Mouse (Mus musculus): Measurements from ENCODE around the gene Syn3.
"Not testable (repeated sequence)": the region's sequence is repeated elsewhere in the genome, so short reads cannot be mapped to it uniquely, and the experiment has no call there.

Syn3 gene

DNA sequence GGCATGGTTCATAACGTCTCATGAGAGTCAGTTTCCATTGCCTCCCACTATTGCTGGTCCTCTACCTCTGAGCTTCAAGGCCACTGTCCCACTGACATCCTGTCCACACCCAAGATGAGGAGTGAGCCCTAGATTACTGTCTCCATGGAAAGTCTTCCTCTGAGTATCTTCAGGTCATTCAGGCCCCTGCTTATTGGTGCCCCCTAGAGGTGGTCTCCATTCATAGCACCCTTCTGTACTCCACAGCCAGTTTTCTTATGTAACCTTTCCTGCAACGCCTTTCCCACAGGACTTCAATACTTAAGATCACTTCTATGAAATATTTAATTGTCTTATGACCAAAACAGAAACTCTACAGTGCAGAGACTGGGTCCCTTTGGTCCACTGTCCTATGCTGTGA, 80.4 kb downstream of the Syn3 start:
- DNase-seq (ENCODE audit: low spot score in 2 of 2), result no peak

- peak; percentile 38 to 50 for DNase-seq (ENCODE audit: low spot score in 2 of 2)
Observed at GRCm38 (mm10) chr10:86416806-86417205, 81.9 kb downstream of the Syn3 start.

- DNase-seq (ENCODE audit: low spot score in 2 of 2), result no peak
Observed at GRCm38 (mm10) chr10:86410868-86411267, 87.8 kb downstream of the Syn3 start.

DNA sequence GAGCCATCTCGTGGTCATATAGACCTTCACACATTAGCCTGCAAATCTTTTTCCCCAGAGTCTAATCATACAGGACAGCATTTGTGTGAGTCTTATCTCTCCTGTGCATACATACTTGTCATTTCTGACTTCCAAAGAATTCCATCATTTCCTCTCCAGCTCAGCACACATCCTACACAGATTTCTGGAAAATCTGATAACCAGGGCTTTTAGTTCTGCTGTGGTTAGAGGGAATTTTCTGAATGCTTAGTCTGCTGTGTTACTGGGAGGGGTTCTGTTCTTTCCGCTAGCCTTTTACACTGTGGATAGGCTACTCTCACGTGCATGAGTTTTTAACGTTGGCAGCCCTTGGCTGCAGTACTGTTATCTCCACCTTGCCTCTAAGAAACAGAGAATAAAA, 91.7 kb downstream of the Syn3 start:
- DNase-seq (ENCODE audit: low spot score in 2 of 2), result no peak

GRCm38 (mm10) chr10:86398347-86398720, 100.4 kb downstream of the Syn3 start:
- no peak for DNase-seq (ENCODE audit: low spot score in 2 of 2)

GRCm38 (mm10) chr10:86397577-86398346, 100.9 kb downstream of the Syn3 start:
- DNase-seq (ENCODE audit: low spot score in 2 of 2), result no peak

GRCm38 (mm10) chr10:86392399-86392798, 106.3 kb downstream of the Syn3 start:
- no peak for DNase-seq (ENCODE audit: low spot score in 2 of 2)

GRCm38 (mm10) chr10:86389913-86390312, 108.8 kb downstream of the Syn3 start:
- DNase-seq (ENCODE audit: low spot score in 2 of 2), result peak; percentile 63 to 65

GRCm38 (mm10) chr10:86389357-86389756, 109.3 kb downstream of the Syn3 start:
- no peak for DNase-seq (ENCODE audit: low spot score in 2 of 2)

DNA sequence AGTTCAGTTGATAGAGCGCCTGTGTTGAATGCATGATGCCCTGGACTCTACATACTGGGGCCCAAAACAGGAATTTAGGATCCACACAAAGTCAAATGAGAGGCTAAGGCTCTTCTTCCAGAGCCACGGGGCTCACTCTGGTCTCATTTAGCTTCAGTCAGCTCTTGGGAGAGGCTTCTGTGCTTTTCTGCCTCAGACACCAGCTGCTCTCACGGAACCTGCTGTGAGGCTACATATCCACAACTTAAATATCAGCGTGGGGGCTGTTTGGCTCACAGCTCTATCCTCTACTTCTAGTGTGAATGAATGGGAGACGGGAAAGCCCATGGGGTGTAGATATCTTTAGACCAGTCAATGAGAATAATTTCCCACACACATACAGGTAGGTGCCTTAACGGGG, 109.9 kb downstream of the Syn3 start:
- DNase-seq (ENCODE audit: low spot score in 2 of 2), result no peak

- DNase-seq (ENCODE audit: low spot score in 2 of 2), result no peak
Observed at GRCm38 (mm10) chr10:86387821-86388440, 110.8 kb downstream of the Syn3 start.

DNA sequence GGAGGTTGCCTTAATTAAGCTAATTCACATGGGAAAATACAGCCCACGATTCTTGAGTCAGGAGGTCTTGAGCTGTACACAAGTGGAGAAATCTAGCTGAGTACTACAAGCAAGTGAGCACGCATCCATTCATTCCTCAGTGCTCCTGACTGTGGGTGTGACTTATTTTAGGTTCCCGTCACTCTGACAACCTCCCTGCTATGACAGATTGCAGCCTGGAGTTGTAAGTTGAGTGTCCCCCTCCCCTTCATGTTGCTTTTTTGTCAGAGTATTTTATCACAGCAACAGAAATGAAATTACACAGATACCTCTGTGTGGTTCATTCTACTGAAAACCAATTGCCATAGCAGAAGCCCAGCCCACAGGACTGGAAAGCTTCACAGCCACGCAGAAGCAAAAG, 112.5 kb downstream of the Syn3 start:
- DNase-seq (ENCODE audit: low spot score in 2 of 2), result no peak

DNA sequence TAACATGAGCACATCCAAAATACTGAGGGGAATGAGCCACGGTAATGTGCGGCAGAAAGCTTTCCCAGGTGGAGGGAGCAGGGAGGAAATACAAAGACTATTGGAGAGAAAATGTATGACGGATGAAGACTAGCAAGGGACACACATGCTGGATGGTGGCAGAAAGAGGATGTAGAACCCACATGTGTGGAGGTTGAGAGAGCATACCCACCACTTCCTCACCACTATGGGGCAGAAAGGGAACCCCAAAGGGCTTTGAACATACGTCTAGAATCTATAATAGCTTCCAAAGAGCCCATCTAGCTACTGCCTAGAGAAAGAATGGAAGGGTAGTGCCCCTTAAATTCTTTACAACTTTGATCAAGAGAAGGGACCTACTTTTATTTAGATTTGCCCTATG, 113.0 kb downstream of the Syn3 start:
- no peak for DNase-seq (ENCODE audit: low spot score in 2 of 2)

- no peak for DNase-seq (ENCODE audit: low spot score in 2 of 2)
Observed at GRCm38 (mm10) chr10:86384655-86385054, 114.0 kb downstream of the Syn3 start.

DNA sequence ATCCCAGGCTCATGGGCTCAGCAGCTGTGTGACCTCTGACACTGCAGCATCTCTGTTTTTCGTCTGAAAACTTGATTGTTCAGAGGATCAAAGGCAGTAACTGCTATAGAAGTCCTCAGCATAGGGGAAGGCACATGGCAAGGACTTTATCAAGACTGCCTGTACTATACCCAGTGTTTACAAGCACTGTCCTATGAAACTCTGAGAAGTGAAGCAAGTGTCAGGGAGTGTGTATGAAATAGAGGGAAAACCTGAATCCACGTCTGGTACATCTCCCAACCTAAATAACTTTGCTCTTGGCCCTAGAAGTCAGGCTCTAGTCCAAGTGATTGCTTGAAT, 116.8 kb downstream of the Syn3 start:
- no peak for DNase-seq (ENCODE audit: low spot score in 2 of 2)

DNA sequence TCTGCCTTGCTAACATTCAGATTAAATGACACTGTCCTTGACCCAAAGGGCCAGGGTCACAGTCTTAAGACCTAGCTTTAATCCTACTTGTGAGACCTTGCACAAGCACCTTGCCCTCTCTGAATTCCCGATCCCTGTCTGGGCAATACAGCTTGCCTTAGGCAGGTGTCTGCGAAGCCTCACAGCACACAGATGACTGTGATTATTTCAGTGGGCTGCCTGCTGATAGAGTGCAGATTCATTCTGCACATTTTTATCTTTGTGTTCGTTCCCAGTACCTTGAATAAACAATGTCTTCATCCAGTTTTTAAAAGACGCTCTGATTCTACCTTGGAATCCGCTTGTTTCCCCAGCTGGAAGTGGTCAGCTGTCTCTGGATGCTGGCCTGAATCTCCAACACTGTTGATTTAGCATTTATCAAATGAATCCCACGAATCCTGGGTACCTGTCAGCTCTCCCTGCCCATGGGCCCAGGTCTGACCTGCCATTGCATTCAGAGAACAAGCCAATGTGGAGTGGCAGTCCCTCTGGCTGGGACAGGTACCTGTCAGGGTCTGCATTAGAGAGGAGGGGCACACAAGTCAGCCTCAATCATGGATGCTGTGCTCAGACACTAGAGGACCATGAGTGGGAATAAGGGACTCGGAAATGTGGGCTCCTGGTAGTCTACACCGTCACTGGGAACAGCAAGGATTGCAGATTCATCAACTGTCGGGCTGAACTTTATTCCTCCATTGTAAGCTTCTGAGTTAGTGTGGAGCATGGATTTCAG, 117.4 kb downstream of the Syn3 start:
- DNase-seq (ENCODE audit: low spot score in 2 of 2), result no peak

GRCm38 (mm10) chr10:86380626-86381025, 118.1 kb downstream of the Syn3 start:
- DNase-seq (ENCODE audit: low spot score in 2 of 2), result no peak

DNA sequence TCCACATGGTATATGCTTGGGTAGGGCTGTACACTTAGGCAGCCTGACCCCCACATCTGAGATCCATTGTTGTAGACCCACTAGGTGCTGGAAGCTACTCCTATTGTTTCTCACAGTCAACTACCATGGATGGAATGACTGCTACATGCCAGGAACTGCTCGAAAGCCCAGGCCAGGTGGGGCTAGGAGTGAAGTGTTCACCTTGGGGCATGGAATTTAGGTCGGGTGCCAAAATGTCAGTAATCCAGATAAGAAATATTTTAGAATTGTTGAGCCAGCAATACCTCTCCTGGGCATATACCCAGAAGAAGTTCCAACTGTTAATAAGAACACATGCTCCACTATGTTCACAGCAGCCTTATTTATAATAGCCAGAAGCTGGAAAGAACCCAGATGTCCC, 119.9 kb downstream of the Syn3 start:
- DNase-seq (ENCODE audit: low spot score in 2 of 2), result not testable (repeated sequence)

- DNase-seq (ENCODE audit: low spot score in 2 of 2), result no peak
Observed at GRCm38 (mm10) chr10:86376392-86377185, 122.1 kb downstream of the Syn3 start.

DNA sequence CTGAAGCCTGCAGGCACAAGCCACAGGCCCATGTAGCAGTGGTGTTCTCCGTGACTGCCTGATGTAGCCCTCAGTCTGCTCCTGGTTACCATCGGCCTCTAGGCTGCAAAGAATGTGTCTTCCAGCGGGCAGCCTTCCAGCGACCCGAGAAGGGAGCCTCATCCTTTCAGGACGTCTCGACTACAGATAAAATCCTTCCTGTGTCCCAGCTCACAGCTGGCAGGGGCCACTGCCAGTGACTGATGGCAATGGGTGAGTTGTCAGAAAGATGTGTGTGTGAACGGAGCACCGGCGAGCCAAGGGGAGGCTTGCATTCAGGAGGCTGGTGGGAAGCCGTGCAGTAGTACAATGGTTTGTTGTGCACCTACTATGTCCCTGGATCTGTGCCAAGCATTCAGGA, 122.8 kb downstream of the Syn3 start:
- DNase-seq (ENCODE audit: low spot score in 2 of 2), result no peak

- no peak for DNase-seq (ENCODE audit: low spot score in 2 of 2)
Observed at GRCm38 (mm10) chr10:86374061-86374460, 124.6 kb downstream of the Syn3 start.

DNA sequence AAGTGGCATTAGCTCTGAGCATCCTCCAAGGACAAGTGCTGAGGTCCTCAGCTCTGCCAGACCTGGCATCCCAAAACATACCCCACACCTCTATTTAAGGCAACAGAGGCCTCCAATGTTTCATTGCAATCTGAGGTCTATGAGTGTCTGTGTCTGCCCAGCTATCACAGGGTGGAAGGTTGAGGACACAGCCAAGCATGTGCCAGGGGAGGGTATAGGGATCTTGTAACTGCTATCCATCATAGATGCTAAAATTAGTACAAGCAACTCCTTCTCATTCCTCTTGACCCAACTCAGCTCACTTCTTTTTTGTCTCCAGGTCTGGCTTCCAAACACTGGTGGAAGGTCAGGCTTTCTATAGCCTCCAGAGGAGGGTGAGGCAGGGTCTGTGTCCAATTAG, 127.1 kb downstream of the Syn3 start:
- DNase-seq (ENCODE audit: low spot score in 2 of 2), result peak in 1 of 2 experiments; percentile 29
